Mouse (Mus musculus) midbrain, embryonic 10.5 days (tissue): Measurements from ENCODE around the gene Uts2r. TPM values are rescaled to one million over a fixed set of nuclear protein-coding genes. Genes with fewer than 3 reads are reported as not detected.

ENCODE experiments used
- DNase-seq: peaks from one replicate; pipeline ENCODE4 v3.0.0-alpha.2; 2017; ENCODE audit warnings: low spot score
- H3K27ac ChIP-seq: fragments of 300-500 bp; sonication (generic); replicated peaks from 2 replicates; pipeline ENCODE4 v1.5.1; 2016; ENCODE audit warnings: mild to moderate bottlenecking
- H3K27me3 ChIP-seq: fragments of 300-500 bp; sonication (generic); 2 replicates; pipeline ENCODE4 v1.6.1; 2016; ENCODE audit warnings: low read depth, mild to moderate bottlenecking; ENCODE audit not compliant: poor library complexity, severe bottlenecking
- H3K36me3 ChIP-seq: fragments of 300-500 bp; sonication (generic); 2 replicates; pipeline ENCODE4 v1.6.1; 2016; ENCODE audit warnings: mild to moderate bottlenecking, moderate library complexity
- H3K4me1 ChIP-seq: fragments of 300-500 bp; sonication (generic); 2 replicates; pipeline ENCODE4 v1.6.1; 2016
- H3K4me3 ChIP-seq: fragments of 300-500 bp; sonication (generic); 2 replicates; pipeline ENCODE4 v1.5.1; 2016; ENCODE audit warnings: mild to moderate bottlenecking, moderate library complexity
- H3K9me3 ChIP-seq: fragments of 300-500 bp; sonication (generic); replicated peaks from 2 replicates; pipeline ENCODE4 v1.6.1; 2016; ENCODE audit warnings: mild to moderate bottlenecking
- WGBS: fragments of 180-500 bp; shearing (Covaris S2); methylation state at CpG from one replicate; pipeline ENCODE4 v1.1.7; 2016; 5-methylcytosine and 5-hydroxymethylcytosine counted together
- polyA plus RNA-seq: library from polyadenylated mRNA; unstranded; fragments of >200 nt; fragmentation: Nextera tagmentation; extraction: Ambion mirVana; gene quantifications from 2 replicates; pipeline ENCODE4 v1.2.1, GENCODE M21; 2016

Uts2r gene
- polyA plus RNA-seq, 1 experiment from 2014 or later, result 0.06 TPM

- Histone ChIP-seq H3K9me3 (no peaks in the 10 kb centered on the region), H3K27ac (no peak overlapping the region), H3K27me3 (no peaks in the 10 kb centered on the region), H3K4me3 (no peak overlapping the region), H3K4me1 (no peaks in the 10 kb centered on the region), H3K36me3 (no peaks in the 10 kb centered on the region)
- WGBS, result 82% methylated on average over 1 of the region's 1 CpGs
- DNase-seq, result no peak
These were observed 30.5 kb upstream of the Uts2r start for GRCm38 (mm10) chr11:121129616-121130015.

- Histone ChIP-seq H3K9me3 (no peaks in the 10 kb centered on the region), H3K27me3 (no peaks in the 10 kb centered on the region), H3K36me3 (no peaks in the 10 kb centered on the region), H3K4me3 (no peak overlapping the region), H3K27ac (no peak overlapping the region), H3K4me1 (no peaks in the 10 kb centered on the region)
- WGBS, result 79% methylated on average over 1 of the region's 1 CpGs
- DNase-seq, result no peak
These were observed 25.5 kb upstream of the Uts2r start for GRCm38 (mm10) chr11:121134600-121134999.

DNA sequence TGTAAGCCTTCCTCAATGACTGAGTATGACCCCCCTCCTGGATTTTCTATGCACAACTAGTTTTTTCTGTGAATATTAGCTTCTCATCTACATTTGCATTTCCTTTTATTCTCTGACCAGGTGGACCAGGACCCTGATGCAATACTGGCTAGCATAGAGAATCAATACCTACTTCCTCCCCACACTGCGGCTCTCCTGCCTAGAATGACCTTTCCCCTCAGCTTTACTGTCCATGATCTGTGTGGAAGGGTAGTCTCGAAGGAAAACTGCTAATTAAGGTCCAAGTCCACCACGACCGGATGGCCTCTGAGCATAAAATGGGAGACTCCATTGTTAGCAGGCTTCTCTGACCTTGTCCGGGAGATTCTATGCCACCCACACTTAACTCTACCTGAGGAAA is 22.4 kb upstream of the Uts2r start:
- Histone ChIP-seq H3K4me1 (no peaks in the 10 kb centered on the region), H3K9me3 (no peaks in the 10 kb centered on the region), H3K27ac (no peak overlapping the region), H3K27me3 (no peaks in the 10 kb centered on the region), H3K36me3 (no peaks in the 10 kb centered on the region), H3K4me3 (no peak overlapping the region)
- DNase-seq, result no peak
- WGBS, result 89% methylated on average over 5 of the region's 5 CpGs

DNA sequence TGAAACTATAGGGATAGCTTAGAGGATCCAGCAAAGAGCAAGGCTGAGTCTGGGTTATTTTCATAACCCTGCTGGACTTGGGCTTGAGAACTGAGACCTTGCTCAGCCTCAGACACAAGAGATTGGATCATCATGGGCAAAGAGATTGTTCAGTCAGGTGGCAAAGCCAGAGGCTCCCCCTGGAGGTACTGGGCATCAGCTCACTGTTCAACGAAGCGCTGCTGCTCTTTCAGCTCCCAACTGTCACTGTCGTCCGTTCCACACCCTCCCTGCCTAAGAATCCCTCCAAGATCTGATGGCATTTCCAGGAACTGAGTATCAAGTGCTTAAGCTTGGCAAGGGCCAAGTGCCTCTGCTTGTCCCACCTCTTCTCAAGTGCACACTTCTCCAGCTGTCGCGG is 21.3 kb upstream of the Uts2r start:
- Histone ChIP-seq H3K9me3 (no peaks in the 10 kb centered on the region), H3K27me3 (no peaks in the 10 kb centered on the region), H3K4me1 (no peaks in the 10 kb centered on the region), H3K27ac (no peak overlapping the region), H3K36me3 (no peaks in the 10 kb centered on the region), H3K4me3 (no peak overlapping the region)
- DNase-seq, result no peak
- 46% methylated on average over 6 of the region's 6 CpGs for WGBS

DNA sequence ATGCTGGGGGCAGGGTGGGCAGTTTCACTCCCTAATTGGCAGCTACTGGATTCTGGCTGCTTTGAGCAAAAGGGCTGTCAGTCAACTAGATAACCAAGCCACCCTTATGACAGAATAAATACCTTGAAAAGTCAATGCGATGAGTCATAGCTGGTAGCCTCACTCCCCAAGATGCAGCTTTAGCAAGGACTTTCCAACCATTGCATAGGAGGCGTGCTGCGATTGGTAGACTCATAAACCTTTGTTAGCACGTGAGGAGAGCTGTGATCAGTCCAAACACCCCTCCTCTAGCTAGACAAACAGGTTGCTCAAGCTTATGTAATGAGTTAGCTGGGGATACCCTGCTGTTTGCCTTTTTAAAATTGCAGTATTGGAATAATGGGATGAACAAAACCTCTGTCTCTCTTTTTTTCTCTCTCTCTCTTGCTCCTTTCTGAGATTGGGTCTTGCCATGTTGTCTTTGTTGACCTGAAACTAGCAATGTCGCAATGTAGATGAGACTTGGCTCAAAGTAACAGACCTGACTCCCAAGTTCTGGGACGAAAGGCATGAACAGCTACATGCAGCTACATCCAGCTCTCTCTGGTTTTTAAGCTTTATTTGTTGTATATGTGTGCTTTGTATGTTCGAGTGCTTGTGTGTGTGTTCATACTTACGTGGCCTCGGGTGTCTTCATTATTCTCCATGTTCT is 16.6 kb upstream of the Uts2r start:
- Histone ChIP-seq H3K27me3 (no peaks in the 10 kb centered on the region), H3K27ac (no peak overlapping the region), H3K4me3 (no peak overlapping the region), H3K9me3 (no peaks in the 10 kb centered on the region), H3K4me1 (no peaks in the 10 kb centered on the region), H3K36me3 (no peaks in the 10 kb centered on the region)
- DNase-seq, result no peak
- WGBS, result 77% methylated on average over 9 of the region's 9 CpGs

GRCm38 (mm10) chr11:121145865-121146264 is 14.2 kb upstream of the Uts2r start, which contains the start of gene Tex19.1:
TSS of gene Tex19.1 (plus strand) at chr11:121146143.
- no peaks in the 10 kb centered on the region for H3K4me1 ChIP-seq
- H3K9me3 ChIP-seq, result no peaks in the 10 kb centered on the region
- no peak for DNase-seq
- 90% methylated on average over 22 of the region's 22 CpGs for WGBS
- H3K27me3 ChIP-seq, result no peaks in the 10 kb centered on the region
- no peak within 1 kb of the TSS for H3K4me3 ChIP-seq
- no peak within 1 kb of the TSS for H3K27ac ChIP-seq
- H3K36me3 ChIP-seq, result no peaks in the 10 kb centered on the region

DNA sequence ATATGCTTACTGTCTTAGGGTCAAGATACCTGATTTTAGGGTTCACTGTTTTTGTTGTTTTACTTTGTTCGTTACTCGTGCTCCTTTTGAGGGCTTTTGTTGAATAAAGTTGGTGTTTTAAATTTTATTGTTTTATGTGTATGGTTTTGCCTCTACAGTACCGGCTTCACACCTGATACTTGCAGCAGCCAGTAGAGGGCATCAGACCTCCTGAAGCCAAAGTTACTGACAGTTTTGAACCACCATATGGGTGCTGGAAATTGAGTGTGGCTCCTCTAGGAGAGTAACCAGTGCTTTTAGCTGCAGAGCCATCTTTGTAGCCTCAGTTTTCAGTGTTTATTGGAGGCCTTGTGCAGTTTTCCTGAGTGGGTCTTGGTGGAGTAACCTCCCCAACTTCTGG is 11.9 kb upstream of the Uts2r start:
- H3K4me3 ChIP-seq, result no peak overlapping the region
- no peak overlapping the region for H3K27ac ChIP-seq
- H3K27me3 ChIP-seq, result no peaks in the 10 kb centered on the region
- WGBS, result 79% methylated on average over 3 of the region's 3 CpGs
- H3K36me3 ChIP-seq, result no peaks in the 10 kb centered on the region
- H3K9me3 ChIP-seq, result no peaks in the 10 kb centered on the region
- H3K4me1 ChIP-seq, result no peaks in the 10 kb centered on the region
- DNase-seq, result no peak

DNA sequence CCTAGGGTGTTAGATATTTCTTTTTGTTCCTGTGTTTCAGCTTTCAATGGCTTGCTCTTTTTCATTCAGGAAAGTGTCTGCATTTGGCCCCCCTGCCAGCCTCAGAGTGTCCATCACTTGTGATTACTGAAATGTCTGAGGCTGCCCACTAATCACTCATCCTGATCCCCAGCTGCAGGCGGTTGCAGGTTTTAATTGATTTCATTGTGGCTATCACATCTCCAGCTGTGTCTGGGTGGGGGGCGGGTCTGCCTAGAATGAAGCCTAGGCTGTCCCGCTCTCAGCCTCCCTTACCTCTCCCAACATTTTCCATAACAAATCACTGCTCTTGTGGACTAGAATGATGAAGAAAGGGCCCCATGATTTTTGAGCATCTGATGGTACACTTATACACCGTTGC is 5.9 kb upstream of the Uts2r start:
- DNase-seq, result no peak

DNA sequence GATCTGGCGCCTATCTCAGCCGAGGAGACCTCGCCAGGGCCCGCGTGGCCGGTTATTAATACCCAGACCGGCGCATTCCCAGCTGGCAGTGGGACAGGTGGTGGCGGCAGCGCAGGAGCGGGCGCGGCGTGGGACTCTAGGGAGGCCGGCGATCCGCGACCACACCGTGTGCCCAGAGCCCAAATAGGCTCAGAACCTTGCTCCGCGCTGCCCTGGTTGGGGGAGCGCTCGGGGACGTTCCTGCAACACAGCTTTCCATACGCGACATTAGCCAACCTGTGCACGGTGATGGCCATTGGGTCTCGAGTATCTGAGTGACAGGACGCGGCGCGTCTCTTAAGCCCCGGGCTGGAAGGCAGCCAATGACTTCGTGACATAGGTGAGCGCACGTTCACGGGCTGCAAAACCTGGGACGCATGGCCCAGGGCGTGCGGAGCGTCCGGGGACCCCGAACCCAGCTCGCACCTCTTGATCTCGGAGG is 3.6 kb upstream of the Uts2r start:
- 2% methylated on average over 45 of the region's 45 CpGs for WGBS
- no peak overlapping the region for H3K27ac ChIP-seq
- H3K27me3 ChIP-seq, result peaks cover 51% of the 10 kb centered on the region
- H3K4me1 ChIP-seq, result peaks cover 27% of the 10 kb centered on the region
- peak overlapping the region; percentile 50 for H3K4me3 ChIP-seq
- H3K9me3 ChIP-seq, result no peaks in the 10 kb centered on the region
- no peaks in the 10 kb centered on the region for H3K36me3 ChIP-seq
- DNase-seq, result peak; percentile 22

More for the DNA sequence above, 5.9 kb upstream of the Uts2r start:
- H3K9me3 ChIP-seq, result no peaks in the 10 kb centered on the region
- H3K36me3 ChIP-seq, result no peaks in the 10 kb centered on the region
- 20% methylated on average over 4 of the region's 4 CpGs for WGBS
- no peak overlapping the region for H3K27ac ChIP-seq
- peaks cover 27% of the 10 kb centered on the region for H3K4me1 ChIP-seq
- H3K27me3 ChIP-seq, result peaks cover 51% of the 10 kb centered on the region
- H3K4me3 ChIP-seq, result no peak overlapping the region

- no peak overlapping the region for H3K4me3 ChIP-seq
- no peak overlapping the region; the same call in 1 of the 2 replicates for H3K27ac ChIP-seq
- WGBS, result 94% methylated on average over 26 of the region's 26 CpGs
- no peaks in the 10 kb centered on the region for H3K9me3 ChIP-seq
- H3K4me1 ChIP-seq, result peaks cover 12% of the 10 kb centered on the region
- peaks cover 32% of the 10 kb centered on the region for H3K27me3 ChIP-seq
- no peaks in the 10 kb centered on the region for H3K36me3 ChIP-seq
- DNase-seq, result no peak
These were observed 720 bp downstream of the Uts2r start for GRCm38 (mm10) chr11:121160636-121161346.

DNA sequence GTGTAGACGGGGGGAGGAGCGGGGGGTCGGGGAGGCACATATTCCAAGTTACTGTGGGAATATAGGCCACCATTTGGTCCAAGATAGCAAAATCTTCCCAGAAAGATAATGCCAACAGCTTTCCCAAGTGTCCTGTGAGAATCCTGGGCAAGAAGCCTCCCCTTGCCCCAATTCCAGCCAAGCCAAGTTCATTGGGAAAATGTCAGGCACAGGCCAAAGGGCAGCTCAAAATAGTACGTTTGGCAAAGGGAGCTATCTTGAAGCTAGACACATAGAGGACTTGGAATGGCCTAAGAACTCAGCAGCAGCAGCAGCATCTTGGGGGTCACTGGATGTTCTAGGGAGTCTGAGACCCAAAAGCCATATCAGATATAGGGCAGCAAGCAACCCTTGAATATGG is 3.7 kb downstream of the Uts2r start:
- no peaks in the 10 kb centered on the region; the same call in 1 of the 2 replicates for H3K4me1 ChIP-seq
- WGBS, result 91% methylated on average over 4 of the region's 4 CpGs
- 0 out of 2 replicates have a peak, but pooled peaks cover 3% of the 10 kb centered on the region for H3K27me3 ChIP-seq
- no peak overlapping the region for H3K4me3 ChIP-seq
- no peak for DNase-seq
- H3K27ac ChIP-seq, result no peak overlapping the region
- no peaks in the 10 kb centered on the region for H3K36me3 ChIP-seq
- no peaks in the 10 kb centered on the region for H3K9me3 ChIP-seq

- no peaks in the 10 kb centered on the region for H3K9me3 ChIP-seq
- no peaks in the 10 kb centered on the region for H3K27me3 ChIP-seq
- H3K36me3 ChIP-seq, result no peaks in the 10 kb centered on the region
- 84% methylated on average over 5 of the region's 5 CpGs for WGBS
- no peak overlapping the region for H3K27ac ChIP-seq
- peaks cover 33% of the 10 kb centered on the region for H3K4me1 ChIP-seq
- DNase-seq, result no peak
- H3K4me3 ChIP-seq, result no peak overlapping the region
These were observed 13.1 kb downstream of the Uts2r start for GRCm38 (mm10) chr11:121173203-121173602.

DNA sequence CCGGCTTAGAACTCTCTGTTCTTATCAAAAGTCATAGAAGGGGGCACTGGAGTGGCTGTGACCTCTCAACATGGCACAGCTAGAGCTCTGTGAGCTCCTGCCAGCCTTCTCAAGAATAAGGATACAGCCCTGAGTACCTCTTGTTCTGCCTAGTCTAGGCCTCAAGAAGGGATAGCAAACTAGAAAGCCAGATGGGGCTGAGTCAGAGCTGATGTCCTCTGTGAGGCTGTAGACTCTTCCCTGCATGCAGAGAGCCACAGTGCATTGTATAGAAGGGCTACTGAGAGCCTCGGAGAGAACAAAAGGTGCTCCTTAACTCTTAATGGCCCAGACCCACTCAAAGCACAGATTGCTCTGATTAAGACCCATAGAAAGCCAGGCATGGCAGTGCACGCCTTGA is 14.2 kb downstream of the Uts2r start:
- H3K4me3 ChIP-seq, result no peak overlapping the region
- peaks cover 33% of the 10 kb centered on the region for H3K4me1 ChIP-seq
- H3K9me3 ChIP-seq, result no peaks in the 10 kb centered on the region
- no peak for DNase-seq
- no peaks in the 10 kb centered on the region for H3K36me3 ChIP-seq
- peak overlapping the region; percentile 67 for H3K27ac ChIP-seq
- WGBS, result 49% methylated on average over 3 of the region's 3 CpGs
- no peaks in the 10 kb centered on the region for H3K27me3 ChIP-seq
